Mouse (Mus musculus): ENCODE results near the gene Bloc1s2.
"Not testable (repeated sequence)": the region's sequence is repeated elsewhere in the genome, so short reads cannot be mapped to it uniquely, and the experiment has no call there.

Gene Bloc1s2

DNA sequence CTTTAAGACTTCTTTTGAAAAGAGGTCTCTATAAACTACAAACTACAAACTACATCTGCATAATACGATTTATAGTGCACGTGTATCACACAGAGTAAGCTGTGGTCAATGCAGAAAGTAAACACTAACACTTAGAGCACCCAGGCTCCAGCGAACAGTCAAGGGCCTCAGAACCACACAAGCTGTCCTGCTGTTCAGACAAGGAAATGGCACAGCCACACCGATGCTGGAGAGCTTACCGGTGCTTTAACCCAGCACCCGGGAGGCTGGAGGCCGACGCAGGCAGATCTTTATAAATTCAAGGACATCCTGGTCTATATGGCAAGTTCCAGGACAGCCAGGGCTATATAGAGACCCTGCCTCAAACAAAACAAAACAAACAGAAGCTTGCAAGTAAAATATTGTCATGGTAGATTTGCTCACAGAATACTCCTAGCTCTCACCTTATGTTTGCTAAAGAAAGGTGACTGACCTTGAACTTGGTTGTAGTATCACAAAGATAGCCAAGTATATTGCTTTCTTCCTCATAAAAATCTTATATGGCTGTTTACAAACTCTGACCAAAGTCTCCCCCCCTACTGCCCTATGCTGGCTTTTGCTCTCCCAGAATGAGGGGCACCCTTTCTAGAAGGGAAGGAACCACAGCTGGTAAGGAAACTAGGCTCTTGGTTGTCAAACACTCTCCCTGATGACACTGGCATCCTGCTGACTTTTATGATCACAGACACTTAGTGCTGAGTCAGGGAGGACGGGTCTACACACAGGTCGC, 18.3 kb downstream of the Bloc1s2 start:
- no peak for DNase-seq (ENCODE audit: low spot score)

GRCm38 (mm10) chr19:44121137-44121536, 25.1 kb downstream of the Bloc1s2 start:
- no peak for DNase-seq (ENCODE audit: low spot score)

- not testable (repeated sequence) for DNase-seq (ENCODE audit: low spot score)
These were observed 25.6 kb downstream of the Bloc1s2 start for GRCm38 (mm10) chr19:44120686-44121085.

- no peak for DNase-seq (ENCODE audit: low spot score)
These were observed 28.5 kb downstream of the Bloc1s2 start for GRCm38 (mm10) chr19:44117793-44118192.

DNA sequence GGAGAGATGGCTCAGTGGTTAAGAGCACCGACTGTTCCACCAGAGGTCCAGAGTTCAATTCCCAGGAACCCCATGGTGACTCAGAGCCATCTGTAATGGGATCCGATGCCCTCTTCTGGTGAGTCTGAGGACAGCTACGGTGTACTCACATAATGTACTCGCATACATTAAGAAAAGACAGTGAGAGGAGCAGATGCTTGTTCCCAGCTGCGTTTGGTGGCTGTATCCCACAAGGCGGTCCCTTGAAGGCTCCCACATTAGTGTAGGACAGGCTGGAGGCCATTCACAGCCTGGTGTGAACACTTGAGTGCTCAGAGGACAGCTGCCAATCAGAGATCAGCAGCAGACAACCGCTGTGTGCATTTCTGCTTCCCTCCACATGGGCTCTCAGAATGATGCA, 34.5 kb downstream of the Bloc1s2 start:
- no peak for DNase-seq (ENCODE audit: low spot score)

- no peak for DNase-seq (ENCODE audit: low spot score)
These were observed 35.9 kb downstream of the Bloc1s2 start for GRCm38 (mm10) chr19:44110356-44110755.

DNA sequence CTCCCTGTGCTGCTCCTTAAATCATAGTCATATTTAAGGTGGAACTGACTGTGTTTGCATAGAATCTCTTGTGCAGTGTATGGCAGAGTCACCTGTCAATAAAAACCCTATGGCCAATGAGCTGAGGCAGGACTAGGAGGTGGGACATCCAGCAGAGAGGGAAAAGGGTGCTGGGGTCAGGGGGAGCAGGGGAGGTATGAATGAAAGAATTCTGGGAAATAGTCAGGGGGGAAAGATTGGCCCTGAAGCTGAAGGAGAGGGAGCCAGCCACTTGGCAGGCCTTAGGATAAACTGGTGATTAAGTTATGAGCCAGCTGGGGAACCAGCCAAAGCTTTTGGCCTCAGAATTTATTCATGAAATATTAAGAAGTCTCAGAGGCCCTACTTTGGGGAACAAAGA, 37.2 kb downstream of the Bloc1s2 start:
- peak; percentile 10 for DNase-seq (ENCODE audit: low spot score)

DNA sequence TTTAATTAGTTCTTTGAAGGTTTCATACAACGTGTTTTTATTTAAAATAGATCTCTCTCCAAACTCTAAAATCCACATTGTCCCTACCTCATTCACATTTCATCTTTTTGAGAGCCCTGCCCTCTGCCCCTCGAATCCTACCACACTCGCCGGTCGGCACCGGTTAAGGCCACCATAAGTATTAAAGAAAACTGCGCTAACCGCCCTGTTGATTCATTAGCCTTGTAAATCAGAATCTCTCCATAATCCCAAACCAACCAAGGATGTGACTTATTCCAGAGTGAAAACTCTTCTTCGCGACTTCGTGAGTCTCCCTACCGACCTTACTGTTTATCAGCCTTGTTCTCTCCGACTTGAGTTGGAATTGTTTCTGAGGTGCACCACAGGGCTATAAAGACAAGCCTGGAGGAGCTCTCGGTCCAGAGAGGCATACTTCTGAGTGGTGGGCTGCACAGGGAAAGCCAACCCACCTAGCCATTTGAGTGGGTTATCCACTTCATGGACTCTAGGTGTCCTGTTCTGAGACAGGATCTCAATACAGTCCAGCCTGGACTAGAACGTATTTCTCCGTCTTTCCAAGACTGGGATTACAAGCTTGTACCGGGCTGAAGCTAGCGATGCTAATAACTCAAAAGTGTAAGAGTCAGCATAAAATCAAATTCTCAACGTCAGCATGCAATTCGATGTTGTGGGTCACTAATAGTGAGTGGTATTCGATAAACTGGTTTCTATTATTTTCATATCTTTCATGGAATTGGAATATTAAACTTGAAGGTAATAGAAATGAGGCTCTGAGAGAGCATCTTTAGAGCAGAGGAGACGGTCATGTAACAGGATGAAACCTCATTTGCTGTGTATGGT, 38.4 kb downstream of the Bloc1s2 start:
- peak; percentile 8 for DNase-seq (ENCODE audit: low spot score)

DNA sequence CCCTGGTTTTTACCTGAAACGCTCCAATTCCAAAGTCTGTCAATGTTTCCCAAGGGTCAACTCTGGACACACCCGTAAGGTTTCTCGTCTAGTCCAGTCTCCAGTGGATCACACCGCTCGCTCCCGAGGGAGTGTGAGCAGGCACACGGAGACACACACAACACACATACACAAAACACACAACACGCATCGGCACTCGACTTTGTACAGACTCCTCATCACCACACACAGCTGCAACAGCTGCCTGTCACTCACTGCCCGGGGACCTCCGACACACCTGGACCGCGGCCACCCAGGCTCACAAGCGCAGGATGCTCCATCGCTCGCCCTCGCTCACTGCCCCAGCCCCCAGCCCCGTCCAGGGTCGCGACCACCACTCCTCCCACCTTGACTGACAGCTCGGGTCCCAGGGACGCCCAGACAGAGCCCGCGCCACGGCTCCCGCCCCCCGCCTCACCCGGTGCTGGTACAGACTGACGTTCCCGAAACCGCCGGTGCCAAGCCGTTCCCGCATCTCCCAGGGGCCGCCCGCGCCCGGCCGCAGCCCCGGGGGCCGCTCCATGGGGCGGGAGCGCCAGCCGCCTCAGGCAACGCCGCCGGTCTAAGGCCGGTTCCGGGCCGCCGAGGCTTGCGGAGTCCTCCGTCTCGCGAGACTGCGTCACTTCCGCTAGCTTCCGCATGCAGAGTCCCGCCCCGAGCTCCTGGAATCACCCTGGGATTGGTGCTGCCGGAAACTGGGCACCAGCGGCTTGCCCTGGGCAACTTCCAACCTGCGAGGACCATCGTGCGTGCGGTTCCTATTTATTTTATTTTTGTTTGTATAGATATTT, 39.2 kb downstream of the Bloc1s2 start, which contains the start of gene Chuk:
Chuk (minus strand) TSS at position 650 of the 830 bp plus-strand sequence.
- peak; percentile 95 for DNase-seq (ENCODE audit: low spot score)

DNA sequence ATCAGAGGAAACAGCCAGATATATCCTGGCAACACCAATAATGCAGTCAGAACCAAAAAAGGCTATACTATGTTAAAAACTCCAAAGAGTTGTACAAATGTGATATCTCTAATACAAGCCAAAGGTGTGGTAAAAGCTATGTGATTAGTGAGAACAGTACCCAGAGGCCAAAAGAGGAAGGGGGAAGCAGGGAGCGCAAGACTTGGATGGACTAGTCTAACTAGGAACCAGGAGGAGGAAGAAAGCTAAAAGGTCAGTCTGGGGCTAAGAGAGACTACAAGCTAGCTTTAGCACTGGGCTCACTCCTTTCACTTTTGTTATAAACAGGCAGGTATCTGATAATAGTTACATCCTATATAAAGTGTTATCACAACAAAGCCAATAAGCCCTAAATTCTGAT, 41.9 kb downstream of the Bloc1s2 start:
- no peak for DNase-seq (ENCODE audit: low spot score)

DNA sequence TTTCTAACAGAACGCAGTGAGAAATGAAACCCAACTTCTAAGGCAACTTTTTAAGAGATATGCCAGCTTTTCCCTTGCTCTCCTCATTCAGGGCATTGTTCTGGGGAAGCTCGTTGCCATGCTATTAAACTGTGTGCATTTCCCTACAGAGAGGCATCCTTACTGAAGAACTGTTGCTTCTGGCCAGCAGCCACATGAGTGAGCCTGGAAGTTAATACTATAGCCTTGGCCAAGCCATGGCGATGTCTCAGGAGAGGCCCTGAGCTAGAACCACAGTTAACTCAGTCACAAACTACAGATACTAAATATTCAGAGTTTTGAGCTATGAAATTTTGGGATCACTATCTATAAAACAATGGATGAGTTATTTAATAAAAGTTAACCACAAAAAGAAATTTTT, 43.2 kb downstream of the Bloc1s2 start:
- no peak for DNase-seq (ENCODE audit: low spot score)

GRCm38 (mm10) chr19:44100840-44101239, 45.4 kb downstream of the Bloc1s2 start:
- DNase-seq (ENCODE audit: low spot score), result no peak
